Mouse (Mus musculus) embryo, embryonic 10 days (tissue): ENCODE results near the gene Miga1.
A peak's percentile ranks its signal among the peaks of the same experiment; 100 is the strongest.

Experiments
- DNase-seq: peaks from one replicate; pipeline ENCODE4 v3.0.0-alpha.2; 2015; ENCODE audit warnings: low spot score

Gene Miga1

GRCm38 (mm10) chr3:152339862-152340557 lies at the start of gene Miga1:
Miga1 (minus strand) TSS chr3:152340407.
- DNase-seq = peak; percentile 91

GRCm38 (mm10) chr3:152384106-152384505 lies 43.9 kb upstream of the Miga1 start:
- no peak for DNase-seq

- DNase-seq = no peak
Measured at GRCm38 (mm10) chr3:152376063-152376462, 35.9 kb upstream of the Miga1 start.

- DNase-seq = no peak
Measured at GRCm38 (mm10) chr3:152364181-152364580, 24.0 kb upstream of the Miga1 start.

GRCm38 (mm10) chr3:152359151-152359550 lies 18.9 kb upstream of the Miga1 start:
- no peak for DNase-seq

GRCm38 (mm10) chr3:152356751-152357150 lies 16.5 kb upstream of the Miga1 start:
- DNase-seq = no peak

GRCm38 (mm10) chr3:152355361-152355760 lies 15.2 kb upstream of the Miga1 start:
- peak; percentile 20 for DNase-seq

GRCm38 (mm10) chr3:152353434-152354177 lies 13.4 kb upstream of the Miga1 start:
- no peak for DNase-seq

GRCm38 (mm10) chr3:152352289-152352688 lies 12.1 kb upstream of the Miga1 start:
- DNase-seq = no peak

GRCm38 (mm10) chr3:152350966-152351365 lies 10.8 kb upstream of the Miga1 start:
- DNase-seq = no peak

GRCm38 (mm10) chr3:152350431-152350830 lies 10.2 kb upstream of the Miga1 start:
- DNase-seq = no peak

- DNase-seq = no peak
Measured at GRCm38 (mm10) chr3:152348011-152348830, 8.0 kb upstream of the Miga1 start.

GRCm38 (mm10) chr3:152347227-152347626 lies 7.0 kb upstream of the Miga1 start:
- no peak for DNase-seq

GRCm38 (mm10) chr3:152346633-152347141 lies 6.5 kb upstream of the Miga1 start:
- DNase-seq = peak; percentile 51

GRCm38 (mm10) chr3:152345732-152346632 lies 5.8 kb upstream of the Miga1 start, which contains the start of gene Usp33:
Usp33 (plus strand) TSS chr3:152346478.
- DNase-seq = peak; percentile 81

- DNase-seq = no peak
Measured at GRCm38 (mm10) chr3:152342961-152343517, 2.8 kb upstream of the Miga1 start.

- no peak for DNase-seq
Measured at GRCm38 (mm10) chr3:152336085-152336484, 4.1 kb downstream of the Miga1 start.

GRCm38 (mm10) chr3:152333641-152334040 lies 6.6 kb downstream of the Miga1 start:
- no peak for DNase-seq

GRCm38 (mm10) chr3:152332545-152333300 lies 7.5 kb downstream of the Miga1 start:
- DNase-seq = no peak

- DNase-seq = no peak
Measured at GRCm38 (mm10) chr3:152332104-152332503, 8.1 kb downstream of the Miga1 start.
